In genomic region chr11:120229861-120230751, GRCm38 (mm10) we compare ENCODE assay signal across 8 mouse cellular contexts. TPM values are rescaled to one million over a fixed set of nuclear protein-coding genes. Genes with fewer than 3 reads are reported as not detected.
DNase-seq lines count a peak whose midpoint lies in the region; ATAC-seq and TF ChIP-seq lines count a peak whose summit lies in the region.

No protein-coding gene starts in this region.

- peak overlapping the region; percentile 93 for H3K4me2 ChIP-seq in forebrain, embryonic 12.5 days
- H3K4me2 ChIP-seq in lung, postnatal 0 days (replicated peaks; ENCODE audit: low read depth, low read length) = peak overlapping the region; percentile 87

- WGBS in forebrain, embryonic 12.5 days = 2% methylated on average over 42 of the region's 42 CpGs
- WGBS in lung, postnatal 0 days = 1% methylated on average over 42 of the region's 42 CpGs

- no peak for TF ChIP-seq CTCF in G1E (IDR thresholded peaks at IDR 0.05; ENCODE audit: low read depth, low read length)
- TF ChIP-seq CTCF in lung, postnatal 0 days (IDR thresholded peaks at IDR 0.05) = no peak

- intact Hi-C loops in heart, postnatal 36 days (cut with DNase I) = loop anchor here (1.0 kb wide), 1 partner anchor 41 kb away; no protein-coding TSS in a partner anchor

- H3K4me1 ChIP-seq in G1E (ENCODE audit: insufficient read depth, low read depth, low read length) = peaks cover 28% of the 10 kb centered on the region
- peaks cover 60% of the 10 kb centered on the region for H3K4me1 ChIP-seq in forebrain, embryonic 12.5 days
- peaks cover 27% of the 10 kb centered on the region for H3K4me1 ChIP-seq in lung, postnatal 0 days (ENCODE audit: insufficient read depth, low read depth, low read length)

- H3K27me3 ChIP-seq in G1E (ENCODE audit: insufficient read depth, low read length) = peaks cover 74% of the 10 kb centered on the region
- H3K27me3 ChIP-seq in forebrain, embryonic 12.5 days = peaks cover 5% of the 10 kb centered on the region; the same call in 1 of the 2 replicates
- H3K27me3 ChIP-seq in lung, postnatal 0 days (replicated peaks; ENCODE audit: insufficient read depth, low read length) = no peaks in the 10 kb centered on the region

- no peak for DNase-seq in G1E (ENCODE audit: low spot score)
- DNase-seq in brain, adult 2 months (ENCODE audit: low read depth, low spot score) = peak; percentile 78
- peak; percentile 79 to 84 for DNase-seq in heart, postnatal 36 days
- DNase-seq in layer of hippocampus, adult 8-10 months (ENCODE audit: low spot score in 2 of 2) = peak; percentile 55 to 66
- peak; percentile 89 for DNase-seq in lung, postnatal 0 days (ENCODE audit: low spot score)
- peak; percentile 92 for DNase-seq in skeletal muscle tissue, adult 2 months (ENCODE audit: low read depth, low spot score)

- H3K9ac ChIP-seq in forebrain, embryonic 12.5 days = peak overlapping the region; percentile 99
- H3K9ac ChIP-seq in lung, postnatal 0 days (replicated peaks; ENCODE audit: low read depth) = peak overlapping the region; percentile 87

- no peak for ATAC-seq in G1E (ENCODE audit: extremely low read depth, insufficient number of reproducible peaks, low FRiP score, poor library complexity, severe bottlenecking)
- no peak for ATAC-seq in forebrain, embryonic 12.5 days (ENCODE audit: low FRiP score)
- ATAC-seq in lung, postnatal 0 days = peak; percentile 29
- ATAC-seq in inflammation-experienced regulatory T-cells, adult 6 months = no peak

- peak overlapping the region; percentile 99 for H3K27ac ChIP-seq in forebrain, embryonic 12.5 days
- H3K27ac ChIP-seq in lung, postnatal 0 days (ENCODE audit: low read length) = peak overlapping the region; percentile 94

- H3K4me3 ChIP-seq in G1E (ENCODE audit: low read depth, low read length) = peak overlapping the region; percentile 74
- peak overlapping the region; percentile 95 for H3K4me3 ChIP-seq in forebrain, embryonic 12.5 days (replicated peaks)
- peak overlapping the region; percentile 75 for H3K4me3 ChIP-seq in lung, postnatal 0 days (ENCODE audit: low read depth, low read length)

- peaks cover 27% of the 10 kb centered on the region for H3K9me3 ChIP-seq in G1E (replicated peaks)
- H3K9me3 ChIP-seq in forebrain, embryonic 12.5 days = no peaks in the 10 kb centered on the region
- H3K9me3 ChIP-seq in lung, postnatal 0 days (ENCODE audit: low read length) = no peaks in the 10 kb centered on the region

- TF ChIP-seq EP300 in lung, postnatal 0 days (IDR thresholded peaks at IDR 0.05) = peak; percentile 83

- no peaks in the 10 kb centered on the region for H3K36me3 ChIP-seq in G1E (replicated peaks)
- 0 out of 2 replicates have a peak, but pooled peaks cover 4% of the 10 kb centered on the region for H3K36me3 ChIP-seq in forebrain, embryonic 12.5 days (replicated peaks)
- H3K36me3 ChIP-seq in lung, postnatal 0 days (ENCODE audit: insufficient read depth, low read length) = no peaks in the 10 kb centered on the region

RNA-seq across cellular contexts. Expression of gene Bahcc1, which starts 2.6 kb away (rescaled TPM):
- total RNA-seq in G1E (2014; fragmentation: Nextera tagmentation) = 0.10 TPM in 1 of 2 replicates, not detected in the other
- total RNA-seq in G1E (2017) = 0.05 and 0.12 TPM in 2 replicates
- polyA plus RNA-seq in G1E (2012) = 0.42 and 0.50 TPM in 2 replicates
- 23.5 and 24.0 TPM in 2 replicates for polyA plus RNA-seq in forebrain, embryonic 12.5 days (2016; fragmentation: Nextera tagmentation; extraction: Ambion mirVana)
- total RNA-seq in heart, postnatal 36 days (2021) = 10 to 100 TPM in 1 of 2 experiments, 1 to 10 TPM in 1; 8.5 to 11.2 TPM
- 10 to 100 TPM; 20.0 to 23.4 (median 21.4) TPM for total RNA-seq in layer of hippocampus, adult 8-10 months (2022)
- polyA plus RNA-seq in lung, postnatal 0 days (2015; fragmentation: Nextera tagmentation; extraction: Ambion mirVana) = 5.9 and 6.6 TPM in 2 replicates
- not detected for polyA plus RNA-seq in inflammation-experienced regulatory T-cells, adult 6 months (2017; shearing (Covaris generic))
